Mouse (Mus musculus) heart, adult 2 months (tissue): ENCODE measurements around the gene Trim27.

Experiments
- CTCF ChIP-seq: fragments of 200-600 bp; IDR thresholded peaks from 2 replicates; pipeline ENCODE4 v1.8.1; 2022; ENCODE audit warnings: antibody characterized with exemption, mild to moderate bottlenecking, moderate library complexity
- POLR2A ChIP-seq: fragments of 200-500 bp; IDR thresholded peaks from 2 replicates; pipeline ENCODE4 v1.6.1; 2011; ENCODE audit warnings: mild to moderate bottlenecking, low read depth, low read length, control low read depth; ENCODE audit not compliant: insufficient read depth

GRCm38 (mm10) chr13:21178364-21178763 is 881 bp upstream of the Trim27 start:
- TF ChIP-seq CTCF (no peak), POLR2A (no peak)
